Mouse (Mus musculus) telencephalon, adult 2 months (tissue): ENCODE results near the gene Cd81.

Experiments
- DNase-seq: peaks from one replicate; pipeline ENCODE4 v3.0.0-alpha.2; 2011; ENCODE audit warnings: low read depth, low spot score

The Cd81 gene

DNA sequence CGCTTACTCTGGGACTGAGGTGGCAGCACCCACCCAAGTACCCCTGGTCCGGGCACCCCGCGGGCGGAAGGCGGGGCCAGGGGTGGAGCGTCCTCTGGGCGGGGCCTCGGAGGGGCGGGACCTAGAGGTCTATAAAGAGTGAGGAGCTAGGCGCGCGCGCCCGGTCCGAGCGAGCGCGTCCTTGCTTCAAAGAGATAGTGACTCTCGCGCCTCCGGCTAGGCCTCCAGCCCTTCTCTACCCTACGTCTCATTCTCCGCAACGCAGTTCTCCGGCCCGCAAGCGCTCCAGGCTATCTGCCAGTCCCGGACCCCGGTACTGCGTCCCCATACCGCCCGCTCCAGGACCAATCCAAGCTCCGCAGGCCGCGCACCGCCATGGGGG is at the start of gene Cd81:
Gene Cd81 (plus strand): TSS at position 114 of the 382 bp plus-strand sequence.
- no peak for DNase-seq

DNA sequence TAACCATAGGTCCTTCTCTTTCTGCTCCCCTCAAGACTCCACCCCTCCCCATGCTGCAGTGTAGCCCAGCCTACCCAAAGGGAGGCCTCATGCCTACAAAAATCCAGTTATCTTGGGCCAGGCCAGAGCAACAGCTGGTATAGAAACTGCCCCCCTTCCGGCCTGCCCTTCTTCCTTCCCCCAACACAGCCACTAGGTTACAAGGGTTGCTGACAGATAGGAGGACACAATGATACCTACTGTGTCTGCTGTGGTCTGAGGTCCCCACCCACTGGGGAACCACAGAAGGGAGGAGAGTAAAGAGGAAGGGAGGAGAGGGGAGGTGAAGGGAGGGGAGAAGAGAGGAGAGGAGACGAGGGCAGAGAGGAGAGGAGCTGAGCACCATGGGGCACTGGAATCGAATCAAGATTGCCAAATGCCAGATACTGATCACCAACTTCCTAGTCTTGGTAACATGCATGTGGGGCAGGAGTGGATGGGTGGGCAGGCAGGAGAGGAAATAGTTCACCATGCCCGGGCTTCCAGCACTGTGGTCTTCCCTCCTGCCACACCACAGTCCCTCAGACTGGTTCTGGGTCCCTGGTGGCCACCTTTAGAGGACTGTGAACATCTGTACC is 47.7 kb upstream of the Cd81 start, which contains the start of gene Tspan32:
Gene Tspan32 (plus strand): TSS at position 320 of the 617 bp plus-strand sequence.
- no peak for DNase-seq

DNA sequence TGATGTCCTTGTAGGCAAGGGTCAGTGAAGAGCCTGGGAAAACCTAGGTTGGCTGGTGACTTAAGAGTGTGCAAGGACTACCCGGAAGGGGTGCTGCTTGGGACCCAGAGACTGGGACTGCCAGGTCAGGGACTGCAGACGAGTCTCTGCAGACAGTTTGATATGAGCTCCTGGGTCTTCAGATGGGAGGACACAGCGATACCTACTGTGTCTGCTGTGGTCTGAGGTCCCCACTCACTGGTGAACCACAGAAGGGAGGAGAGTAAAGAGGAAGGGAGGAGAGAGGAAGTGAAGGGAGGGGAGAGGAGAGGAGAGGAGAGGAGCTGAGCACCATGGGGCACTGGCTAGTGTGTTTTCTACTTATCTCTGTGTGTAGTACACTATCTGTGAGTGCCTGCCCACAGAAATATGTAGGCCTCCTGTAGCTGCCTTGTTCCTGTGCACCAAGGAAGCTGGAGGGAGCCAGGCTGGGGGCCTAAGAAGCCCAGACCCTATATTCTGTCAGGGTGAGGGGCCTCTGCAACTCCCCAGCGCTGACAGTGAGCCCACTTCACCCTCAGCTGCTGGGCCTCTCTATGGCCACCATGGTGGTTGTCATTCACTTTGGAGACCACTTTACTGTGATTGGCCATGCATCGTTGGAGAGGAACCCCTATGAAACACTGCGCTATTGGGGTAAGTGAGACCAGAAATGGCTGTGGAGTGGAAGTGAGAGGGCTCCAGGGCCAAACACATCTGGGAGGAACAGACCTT is 47.0 kb upstream of the Cd81 start:
- no peak for DNase-seq

DNA sequence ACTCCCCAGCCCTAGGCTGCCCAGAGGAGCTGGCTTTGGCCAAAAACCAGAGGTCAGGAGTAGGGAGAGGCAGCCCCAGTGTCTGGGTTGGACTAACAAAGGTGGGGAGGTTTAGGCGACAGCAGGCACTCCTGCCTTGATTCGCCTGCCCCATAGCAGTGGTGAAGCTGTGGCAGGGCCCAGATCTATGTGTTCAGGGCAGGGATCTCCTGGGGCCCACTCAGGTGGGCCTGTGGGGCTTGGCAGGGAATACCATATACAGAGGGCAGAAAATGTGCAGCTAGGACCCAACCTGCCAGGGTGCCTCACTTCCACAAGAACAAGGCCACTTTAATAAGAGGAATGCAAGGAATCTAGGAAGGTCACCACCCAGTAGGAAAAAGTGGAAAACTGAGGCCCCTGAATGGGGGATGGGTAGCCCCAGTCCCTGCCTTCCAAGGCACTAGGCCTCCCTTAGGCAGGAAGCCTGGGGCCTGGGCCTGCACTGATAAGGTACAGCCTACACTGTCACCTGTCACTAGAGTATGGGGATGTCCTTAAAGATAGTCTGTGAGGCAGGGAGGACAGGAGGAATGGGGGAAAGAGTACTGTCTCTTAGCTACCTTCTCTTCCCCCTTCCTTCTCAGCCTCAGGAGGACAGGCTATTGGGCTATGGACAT is 46.3 kb upstream of the Cd81 start:
- DNase-seq, result no peak

DNA sequence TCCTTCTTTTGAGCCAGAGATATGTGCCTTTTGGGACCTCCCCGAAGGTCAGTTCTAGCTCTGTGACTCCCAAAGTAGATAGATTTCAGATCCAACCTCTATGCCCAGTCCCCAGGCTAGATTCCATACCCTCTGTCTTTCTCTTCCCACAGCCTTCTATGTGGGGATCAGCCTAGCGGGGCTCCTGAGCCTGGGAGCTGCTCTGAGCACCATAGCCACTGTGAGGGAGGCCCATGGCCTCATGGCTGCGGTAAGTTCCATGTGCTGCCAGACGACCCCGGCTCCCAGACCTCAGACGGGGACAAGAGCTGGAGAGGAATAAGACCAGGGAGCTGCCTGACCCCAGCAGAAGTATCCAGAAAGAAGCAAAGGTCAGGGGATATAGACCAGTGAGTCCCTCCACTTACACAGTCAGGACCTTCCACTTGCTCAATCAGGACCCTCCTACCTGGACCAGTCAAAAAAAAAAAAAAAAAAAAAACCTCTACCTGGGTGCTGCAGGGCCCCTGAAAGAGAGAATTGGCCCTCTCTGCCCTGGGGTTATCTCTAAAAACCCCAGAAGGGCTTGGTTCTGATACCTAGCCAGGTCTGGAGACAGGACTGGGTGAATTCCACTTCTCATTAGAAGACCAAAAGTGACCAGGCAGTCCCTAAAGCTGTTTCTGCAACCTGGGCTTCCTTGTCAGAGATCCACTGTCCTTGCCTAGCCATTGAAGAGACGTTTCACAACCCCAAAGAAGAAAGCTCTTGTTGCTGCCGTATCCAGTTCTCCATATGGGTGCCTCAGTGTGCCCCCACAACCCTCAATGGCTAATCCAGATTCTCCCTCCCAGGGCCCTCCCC is 45.6 kb upstream of the Cd81 start:
- no peak for DNase-seq

DNA sequence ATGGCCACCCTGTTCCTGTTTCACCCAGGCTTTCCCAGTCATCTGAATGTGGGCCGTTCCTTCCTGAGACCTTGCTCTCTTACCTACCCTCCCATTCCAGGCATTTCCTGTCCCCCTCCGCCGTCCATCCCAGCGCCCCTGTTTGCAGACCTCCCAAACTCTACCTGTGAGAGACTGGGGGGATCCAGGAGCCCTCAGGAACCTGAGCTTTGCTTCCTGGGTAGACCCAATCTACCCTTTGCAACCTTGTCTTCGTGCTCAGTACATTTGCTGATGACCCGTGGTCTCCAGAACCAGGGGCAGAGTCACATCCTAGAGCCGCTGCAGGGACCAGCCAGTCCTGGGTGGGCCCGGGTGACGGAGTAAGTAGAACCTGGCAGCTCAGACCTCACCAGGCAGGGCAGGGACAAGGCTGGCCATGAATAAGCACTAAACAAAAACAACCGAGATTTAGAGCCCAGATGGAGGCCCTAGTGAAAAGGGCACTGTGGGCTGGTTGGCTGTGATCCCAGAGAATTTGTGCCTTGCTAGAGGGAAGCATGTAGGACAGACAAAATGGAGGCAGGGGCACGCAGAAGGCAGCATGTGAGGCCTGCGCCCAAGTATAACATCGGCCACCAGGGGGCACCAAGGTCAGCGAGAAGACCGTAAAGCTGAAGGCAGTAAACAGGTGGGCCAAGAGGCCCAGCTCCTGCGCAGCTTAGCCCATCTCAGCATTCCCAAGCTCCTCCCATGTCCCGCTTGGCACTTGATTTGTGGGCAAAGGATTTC is 44.8 kb upstream of the Cd81 start:
- peak; percentile 58 for DNase-seq

GRCm38 (mm10) chr7:143008370-143008926 is 44.1 kb upstream of the Cd81 start:
- no peak for DNase-seq

- no peak for DNase-seq
Measured at GRCm38 (mm10) chr7:143008996-143009665, 43.4 kb upstream of the Cd81 start.

GRCm38 (mm10) chr7:143009996-143010395 is 42.5 kb upstream of the Cd81 start:
- no peak for DNase-seq

DNA sequence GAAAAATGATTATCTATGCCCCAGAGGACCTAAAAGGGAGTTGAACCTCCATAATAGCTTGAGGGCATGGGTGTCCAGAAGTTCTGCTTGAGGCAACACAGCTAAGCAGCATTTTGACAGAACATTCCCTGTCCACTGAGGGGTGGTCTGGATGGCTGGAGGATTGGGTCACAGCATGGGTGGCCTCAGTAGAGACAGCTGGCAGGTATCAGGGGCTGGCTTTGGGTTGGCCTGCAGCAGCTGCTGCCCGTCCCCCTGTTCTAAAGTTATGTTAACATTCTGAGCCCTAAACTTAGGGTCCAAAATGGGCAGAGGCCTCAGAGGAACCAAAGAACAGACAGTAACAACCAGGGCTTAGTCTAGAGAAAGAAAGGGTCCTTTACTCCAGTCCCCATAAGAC is 41.3 kb upstream of the Cd81 start:
- DNase-seq, result no peak

- DNase-seq, result no peak
Measured at GRCm38 (mm10) chr7:143012230-143012875, 40.2 kb upstream of the Cd81 start.

DNA sequence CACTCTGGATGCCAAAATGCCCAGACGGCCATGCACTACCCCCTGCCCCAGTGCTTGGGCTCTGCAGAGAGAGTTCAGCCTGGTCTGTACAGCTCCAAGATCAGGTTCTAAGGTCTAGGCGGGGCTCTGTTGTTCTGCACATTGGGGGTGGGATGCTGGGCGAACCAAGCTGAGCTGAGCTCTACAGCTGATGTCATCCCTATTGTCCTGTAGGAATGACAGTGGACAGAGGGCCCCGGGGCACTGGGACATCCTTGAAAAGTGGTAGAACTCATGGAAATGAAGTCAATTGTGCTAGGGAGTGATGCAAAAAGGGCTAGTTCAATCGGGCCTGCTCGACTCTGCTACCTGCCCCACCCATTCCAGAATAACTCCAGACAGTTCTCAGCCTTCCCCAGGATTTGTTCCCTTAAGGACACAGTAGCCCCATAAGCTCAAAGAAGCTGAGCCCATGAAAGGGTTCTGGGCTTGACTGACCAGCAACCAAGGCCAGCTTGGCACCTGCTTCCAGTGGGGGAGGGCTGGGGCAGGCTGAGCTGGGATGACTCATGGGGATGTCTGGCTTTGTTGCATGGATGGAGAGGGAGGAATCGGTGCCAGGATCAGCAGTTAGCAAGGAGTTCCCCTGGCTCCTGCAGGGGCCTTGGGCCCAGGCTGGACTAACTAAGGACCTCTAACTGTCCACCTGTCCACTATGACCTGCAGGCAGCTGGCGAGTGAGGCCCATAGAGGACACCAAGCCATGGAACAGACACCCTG is 38.9 kb upstream of the Cd81 start:
- no peak for DNase-seq

- no peak for DNase-seq
Measured at GRCm38 (mm10) chr7:143014862-143015659, 37.5 kb upstream of the Cd81 start.

- DNase-seq, result peak; percentile 56
Measured at GRCm38 (mm10) chr7:143015755-143016423, 36.6 kb upstream of the Cd81 start.

- DNase-seq, result no peak
Measured at GRCm38 (mm10) chr7:143016424-143017142, 36.0 kb upstream of the Cd81 start.

GRCm38 (mm10) chr7:143017181-143017580 is 35.4 kb upstream of the Cd81 start:
- no peak for DNase-seq

DNA sequence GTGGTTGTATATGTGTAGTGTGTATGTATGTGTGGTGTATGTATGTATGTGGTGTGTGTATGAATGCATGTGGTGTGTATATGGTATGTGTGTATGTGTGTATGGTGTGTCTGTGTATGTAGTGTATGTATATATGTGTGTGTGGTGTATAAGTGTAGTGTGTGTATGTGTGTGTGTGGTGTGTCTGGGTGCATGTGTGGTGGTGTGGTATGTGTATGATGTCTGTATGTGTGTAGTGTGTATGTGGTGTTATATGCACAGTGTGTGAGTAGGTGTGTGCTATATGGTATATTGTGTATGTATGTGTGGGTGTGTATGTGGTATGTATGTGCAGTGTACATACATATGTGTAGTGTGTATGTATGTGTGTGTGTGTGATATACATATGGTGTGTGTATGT is 32.5 kb upstream of the Cd81 start:
- no peak for DNase-seq
